Mouse (Mus musculus) heart, embryonic 14.5 days (tissue): ENCODE results near the gene Zfp622. TPM values are rescaled to one million over a fixed set of nuclear protein-coding genes. Genes with fewer than 3 reads are reported as not detected.
"Not testable (repeated sequence)": the region's sequence is repeated elsewhere in the genome, so short reads cannot be mapped to it uniquely, and the experiment has no call there.

ENCODE experiments used
- ATAC-seq: fragments of 200-750 bp; cut with Nextera tagmentation; 2 replicates; pipeline ENCODE4 v1.8.0; 2017; ENCODE audit warnings: low read depth, moderate TSS enrichment; ENCODE audit not compliant: insufficient number of reproducible peaks, insufficient read depth, low FRiP score
- H3K27ac ChIP-seq, 2 experiments: fragments of 200-500 bp in 1 of 2; fragments of 300-500 bp in 1 of 2; sonication (generic) in 1 of 2; replicated peaks in 1 of 2; 2 replicates each; pipeline ENCODE4 v1.5.1; 2012 to 2014; ENCODE audit warnings: low read depth in 2 of 2, low read length in 2 of 2, control low read depth in 1 of 2, mild to moderate bottlenecking in 1 of 2, mixed read lengths in 1 of 2; ENCODE audit not compliant: control insufficient read depth in 1 of 2, insufficient read depth in 1 of 2
- H3K27me3 ChIP-seq: fragments of 300-500 bp; sonication (generic); 2 replicates; pipeline ENCODE4 v1.6.1; 2014; ENCODE audit warnings: mild to moderate bottlenecking, low read length, control low read depth; ENCODE audit not compliant: control insufficient read depth, insufficient read depth
- H3K36me3 ChIP-seq: fragments of 300-500 bp; sonication (generic); 2 replicates; pipeline ENCODE4 v1.6.1; 2014; ENCODE audit warnings: mild to moderate bottlenecking, control low read depth, low read length, mixed read lengths; ENCODE audit not compliant: control insufficient read depth, insufficient read depth
- H3K4me1 ChIP-seq, 2 experiments: fragments of 200-500 bp in 1 of 2; fragments of 300-500 bp in 1 of 2; sonication (generic) in 1 of 2; 2 replicates each; pipeline ENCODE4 v1.6.1; 2012 to 2014; ENCODE audit warnings: low read length in 2 of 2, control low read depth in 1 of 2, mixed read lengths in 1 of 2; ENCODE audit not compliant: control insufficient read depth in 2 of 2, insufficient read depth in 2 of 2
- H3K4me2 ChIP-seq: fragments of 300-500 bp; sonication (generic); 2 replicates; pipeline ENCODE4 v1.6.1; 2014; ENCODE audit warnings: mild to moderate bottlenecking, low read length
- H3K4me3 ChIP-seq, 2 experiments: fragments of 200-500 bp in 1 of 2; fragments of 300-500 bp in 1 of 2; sonication (generic) in 1 of 2; 2 replicates each; pipeline ENCODE4 v1.5.1; 2012 to 2014; ENCODE audit warnings: low read length in 2 of 2, mild to moderate bottlenecking in 2 of 2, control low read depth in 1 of 2, low read depth in 1 of 2, moderate library complexity in 1 of 2; ENCODE audit not compliant: control insufficient read depth in 1 of 2, insufficient read depth in 1 of 2
- H3K9ac ChIP-seq: fragments of 300-500 bp; sonication (generic); 2 replicates; pipeline ENCODE4 v1.6.1; 2014; ENCODE audit warnings: mild to moderate bottlenecking, low read length
- H3K9me3 ChIP-seq: fragments of 300-500 bp; sonication (generic); 2 replicates; pipeline ENCODE4 v1.6.1; 2016; ENCODE audit warnings: low read length, control low read depth; ENCODE audit not compliant: control insufficient read depth
- WGBS: fragments of 180-500 bp; shearing (Covaris S2); extraction: QIAGEN DNeasy Blood & Tissue Kit; methylation state at CpG from one replicate; pipeline ENCODE4 v1.1.7; 2014; 5-methylcytosine and 5-hydroxymethylcytosine counted together
- polyA plus RNA-seq: library from polyadenylated mRNA; unstranded; fragments of >200 nt; fragmentation: Nextera tagmentation; extraction: Ambion mirVana; gene quantifications from 2 replicates; pipeline ENCODE4 v1.2.1, GENCODE M21; 2014

Zfp622 gene
- polyA plus RNA-seq, 1 experiment from 2014 or later: 24.4 TPM

DNA sequence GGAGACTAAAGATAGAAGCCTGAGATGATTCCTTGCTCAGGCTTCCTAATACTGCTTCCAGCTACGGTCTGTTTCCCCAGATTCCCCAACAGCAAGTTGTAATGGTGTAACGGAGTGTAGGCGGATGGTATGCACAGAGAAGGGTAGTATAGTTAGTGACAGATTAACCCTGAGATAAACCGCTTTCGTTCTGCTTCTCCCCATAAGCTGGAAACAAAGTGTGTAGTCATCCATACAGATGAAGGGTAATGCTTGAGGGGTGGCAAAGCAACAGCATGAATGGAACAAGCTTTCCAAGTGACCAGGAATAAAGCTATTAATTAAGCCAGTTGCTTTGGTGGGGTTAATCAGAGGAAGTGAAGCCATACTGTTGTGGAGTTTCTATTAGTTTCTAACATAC is 15.4 kb downstream of the Zfp622 start:
- not testable (repeated sequence) for H3K9me3 ChIP-seq, ATAC-seq, H3K9ac ChIP-seq, H3K27me3 ChIP-seq, H3K27ac ChIP-seq, H3K4me2 ChIP-seq, H3K4me1 ChIP-seq, H3K4me3 ChIP-seq
- H3K36me3 ChIP-seq: peaks cover 41% of the 10 kb centered on the region
- WGBS: 82% methylated on average over 5 of the region's 5 CpGs

DNA sequence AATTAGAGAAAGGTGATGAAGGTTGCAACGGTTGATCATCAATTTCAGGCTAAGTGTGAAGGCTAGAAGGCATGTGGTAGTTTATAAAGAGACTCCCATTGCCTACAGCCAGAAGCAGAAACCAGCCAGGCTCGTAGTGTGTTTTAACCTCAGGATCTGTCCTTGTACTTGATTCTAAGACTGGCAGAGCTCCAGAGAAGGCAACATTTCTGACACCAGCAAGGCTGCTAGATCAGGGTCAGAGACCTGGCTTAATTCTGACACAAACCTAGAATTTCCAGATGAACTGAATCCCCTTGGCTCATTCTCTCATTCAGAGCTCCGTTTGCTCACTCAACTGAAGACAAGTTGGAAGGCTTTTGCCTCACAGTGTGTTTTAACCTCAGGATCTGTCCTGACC is 24.5 kb downstream of the Zfp622 start:
- H3K36me3 ChIP-seq: no peaks in the 10 kb centered on the region
- no peaks in the 10 kb centered on the region for H3K27me3 ChIP-seq
- peaks cover 2 to 3% of the 10 kb centered on the region in 2 experiments; a peak in 1 of 4 replicates for H3K4me1 ChIP-seq
- no peaks in the 10 kb centered on the region for H3K9me3 ChIP-seq
- WGBS: 66% methylated on average over 3 of the region's 3 CpGs
- no peak overlapping the region for H3K9ac ChIP-seq
- ATAC-seq: no peak
- H3K4me3 ChIP-seq: no peak overlapping the region
- H3K4me2 ChIP-seq: no peak overlapping the region
- H3K27ac ChIP-seq: no peak overlapping the region

DNA sequence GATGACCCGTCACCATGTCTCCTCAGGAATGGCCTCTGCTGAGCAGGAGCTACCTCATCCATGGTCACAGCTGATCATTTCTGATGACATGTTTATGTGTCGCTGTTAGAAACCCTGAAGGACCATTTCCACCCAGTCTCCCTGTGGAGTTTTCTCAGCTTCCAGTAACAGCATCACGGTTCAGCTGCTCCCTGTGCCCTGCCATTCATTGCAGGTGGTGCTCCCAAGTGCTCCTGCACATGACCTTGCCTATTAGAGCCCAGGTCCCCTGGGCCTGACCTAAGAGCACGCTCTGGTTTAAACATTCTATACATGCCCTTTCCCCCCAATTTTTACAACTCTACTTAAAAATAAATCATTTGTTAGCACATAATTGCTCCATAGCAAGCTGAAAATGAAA is 28.7 kb downstream of the Zfp622 start:
- Histone ChIP-seq H3K36me3 (no peaks in the 10 kb centered on the region), H3K4me3 (no peak overlapping the region), H3K4me1 (peaks cover 2 to 3% of the 10 kb centered on the region in 2 experiments; a peak in 1 of 4 replicates), H3K4me2 (no peak overlapping the region), H3K27me3 (no peaks in the 10 kb centered on the region), H3K9ac (no peak overlapping the region), H3K27ac (no peak overlapping the region), H3K9me3 (no peaks in the 10 kb centered on the region)
- 79% methylated on average over 4 of the region's 4 CpGs for WGBS
- no peak for ATAC-seq

DNA sequence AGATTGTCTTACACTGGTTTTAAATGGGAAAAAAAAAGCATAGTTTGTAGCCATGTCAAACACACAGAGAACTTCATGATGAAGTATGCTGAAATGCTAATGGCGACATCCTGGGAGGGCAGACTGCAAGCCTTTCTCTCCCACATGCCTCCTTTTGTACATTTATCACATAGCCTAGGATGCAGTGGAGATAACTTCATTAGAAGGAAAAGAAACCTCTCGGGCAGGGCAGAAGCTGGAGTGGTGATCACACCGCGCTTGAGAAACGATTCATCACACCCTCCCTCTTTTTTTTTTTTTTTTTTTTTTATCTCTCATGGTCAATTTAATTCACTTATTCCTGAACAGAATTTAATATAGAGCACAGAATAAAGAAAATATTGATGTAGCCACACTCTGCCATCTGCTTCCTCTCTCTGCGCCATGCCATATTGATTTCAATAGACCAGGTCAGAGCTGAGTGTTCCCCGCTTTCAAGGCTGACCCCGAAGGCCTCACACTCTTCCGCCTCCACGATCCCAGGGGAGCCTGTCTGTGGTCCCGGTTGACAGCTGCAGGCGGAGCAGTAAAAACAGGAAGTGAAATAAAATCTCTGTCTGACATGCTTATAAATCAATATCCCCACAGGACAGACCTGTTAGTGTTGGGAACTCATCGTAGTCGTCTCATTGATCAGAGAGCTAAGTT is 32.0 kb downstream of the Zfp622 start:
- ATAC-seq: no peak
- H3K4me3 ChIP-seq: no peak overlapping the region
- WGBS: 58% methylated on average over 14 of the region's 14 CpGs
- H3K9me3 ChIP-seq: no peaks in the 10 kb centered on the region
- no peaks in the 10 kb centered on the region for H3K36me3 ChIP-seq
- H3K4me2 ChIP-seq: no peak overlapping the region
- no peak overlapping the region for H3K9ac ChIP-seq
- H3K4me1 ChIP-seq: 0 out of 4 replicates have a peak, but pooled peaks cover 0 to 2% of the 10 kb centered on the region in 2 experiments
- no peak overlapping the region for H3K27ac ChIP-seq
- H3K27me3 ChIP-seq: no peaks in the 10 kb centered on the region

DNA sequence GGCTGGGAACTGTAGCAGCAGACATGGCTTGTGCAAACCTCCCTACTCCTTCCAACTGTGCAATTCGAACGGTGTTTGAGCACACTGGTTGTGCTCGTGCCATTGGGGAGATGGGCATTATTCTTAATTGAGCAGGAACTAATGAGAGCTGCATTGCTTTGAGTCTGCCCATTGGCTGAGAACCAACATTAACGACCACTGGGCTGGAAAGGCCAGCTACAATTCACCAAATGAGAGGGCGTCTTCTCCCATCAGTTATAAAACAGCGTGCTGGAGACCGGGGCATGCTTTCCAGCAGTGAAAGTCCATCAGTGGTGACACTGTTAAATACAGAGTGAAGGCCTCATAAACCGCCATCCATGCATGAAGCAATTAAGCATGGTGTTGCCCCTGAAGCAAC is 37.6 kb downstream of the Zfp622 start:
- H3K4me3 ChIP-seq: no peak overlapping the region
- H3K9ac ChIP-seq: no peak overlapping the region
- no peaks in the 10 kb centered on the region for H3K36me3 ChIP-seq
- H3K27me3 ChIP-seq: no peaks in the 10 kb centered on the region
- no peaks in the 10 kb centered on the region for H3K4me1 ChIP-seq
- no peak overlapping the region for H3K4me2 ChIP-seq
- 79% methylated on average over 8 of the region's 8 CpGs for WGBS
- H3K9me3 ChIP-seq: no peaks in the 10 kb centered on the region
- H3K27ac ChIP-seq: no peak overlapping the region
- no peak for ATAC-seq

DNA sequence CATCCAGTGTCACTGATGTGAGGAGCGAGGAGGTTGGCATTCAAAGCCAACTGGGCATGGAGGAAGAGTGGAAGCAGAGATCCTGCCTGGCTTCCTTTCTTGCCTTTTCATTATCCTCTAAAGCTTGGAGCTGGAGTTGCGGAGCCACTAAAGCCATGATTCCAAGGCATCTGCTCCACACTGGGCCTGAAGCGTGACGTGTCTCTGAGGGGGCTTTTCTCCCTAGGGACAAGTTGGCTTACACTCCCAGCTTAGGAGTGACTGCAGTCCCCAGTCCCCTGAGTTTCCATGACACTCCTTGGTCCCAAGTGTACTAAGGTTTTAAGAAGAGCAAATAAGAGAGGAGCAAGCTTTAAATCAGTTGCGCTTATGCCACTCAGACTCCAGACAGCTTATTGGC is 38.5 kb downstream of the Zfp622 start:
- H3K9ac ChIP-seq: no peak overlapping the region
- no peak for ATAC-seq
- 81% methylated on average over 5 of the region's 5 CpGs for WGBS
- no peaks in the 10 kb centered on the region for H3K9me3 ChIP-seq
- H3K4me2 ChIP-seq: no peak overlapping the region
- H3K4me1 ChIP-seq: no peaks in the 10 kb centered on the region
- no peak overlapping the region for H3K27ac ChIP-seq
- no peak overlapping the region for H3K4me3 ChIP-seq
- H3K27me3 ChIP-seq: no peaks in the 10 kb centered on the region
- H3K36me3 ChIP-seq: no peaks in the 10 kb centered on the region

DNA sequence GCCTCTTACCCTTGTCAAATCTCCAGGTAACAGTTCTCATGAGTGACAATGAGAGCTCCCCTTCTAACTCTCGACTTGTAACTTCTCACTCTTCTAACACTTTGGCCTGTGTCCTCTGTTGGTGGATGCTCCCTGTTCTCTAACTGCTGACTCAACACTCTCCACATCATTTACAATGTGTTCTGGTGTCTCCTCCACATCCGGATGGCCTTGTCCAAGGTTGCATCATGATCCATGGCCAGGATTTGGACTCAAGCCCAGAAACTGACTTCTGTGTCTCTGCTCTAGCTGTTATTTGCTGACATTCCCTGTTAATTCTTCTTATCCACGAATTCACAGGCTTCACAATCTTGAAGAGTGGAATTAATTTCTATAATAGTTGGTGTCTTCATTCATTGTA is 47.5 kb downstream of the Zfp622 start:
- ATAC-seq: no peak
- H3K9me3 ChIP-seq: no peaks in the 10 kb centered on the region
- WGBS: 55% methylated on average over 3 of the region's 3 CpGs
- no peak overlapping the region for H3K27ac ChIP-seq
- no peaks in the 10 kb centered on the region for H3K27me3 ChIP-seq
- no peak overlapping the region for H3K9ac ChIP-seq
- no peaks in the 10 kb centered on the region for H3K36me3 ChIP-seq
- H3K4me1 ChIP-seq: no peaks in the 10 kb centered on the region
- no peak overlapping the region for H3K4me3 ChIP-seq
- no peak overlapping the region for H3K4me2 ChIP-seq

DNA sequence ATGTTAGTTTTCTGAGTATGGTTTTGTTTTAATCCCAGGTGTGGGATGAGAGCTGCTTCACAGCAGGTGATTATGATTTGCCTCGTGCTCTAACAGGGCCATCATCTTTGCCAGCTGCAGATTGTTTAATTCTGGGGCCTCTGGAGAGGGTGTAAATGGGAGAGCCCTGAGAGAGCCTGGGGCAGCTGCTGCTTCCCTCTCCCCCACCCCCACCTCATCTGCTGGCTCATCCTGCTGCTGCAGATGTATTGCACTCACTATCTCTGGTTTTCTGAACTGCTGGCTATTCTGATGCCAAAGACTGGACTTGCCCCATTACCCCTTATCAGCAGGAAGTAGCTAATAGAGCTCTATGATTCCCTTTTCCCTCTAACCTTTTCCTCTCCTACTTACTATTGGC is 56.4 kb downstream of the Zfp622 start:
- no peaks in the 10 kb centered on the region for H3K27me3 ChIP-seq
- no peak overlapping the region for H3K4me3 ChIP-seq
- no peak overlapping the region for H3K27ac ChIP-seq
- no peaks in the 10 kb centered on the region for H3K9me3 ChIP-seq
- H3K4me1 ChIP-seq: no peaks in the 10 kb centered on the region
- H3K4me2 ChIP-seq: no peak overlapping the region
- no peak overlapping the region for H3K9ac ChIP-seq
- WGBS: 39% methylated on average over 1 of the region's 1 CpGs
- no peak for ATAC-seq
- H3K36me3 ChIP-seq: no peaks in the 10 kb centered on the region
